Mouse (Mus musculus): ENCODE measurements around the gene Nr5a2.
"Not testable (repeated sequence)": the region's sequence is repeated elsewhere in the genome, so short reads cannot be mapped to it uniquely, and the experiment has no call there.

The Nr5a2 gene

GRCm38 (mm10) chr1:136839202-136839601 lies 121.0 kb downstream of the Nr5a2 start:
- no peak for DNase-seq (ENCODE audit: low spot score)

GRCm38 (mm10) chr1:136832305-136833152 lies 127.7 kb downstream of the Nr5a2 start:
- DNase-seq (ENCODE audit: low spot score) = peak; percentile 44

- DNase-seq (ENCODE audit: low spot score) = no peak
These were observed 129.3 kb downstream of the Nr5a2 start for GRCm38 (mm10) chr1:136830992-136831391.

- DNase-seq (ENCODE audit: low spot score) = no peak
These were observed 130.3 kb downstream of the Nr5a2 start for GRCm38 (mm10) chr1:136829931-136830330.

- DNase-seq (ENCODE audit: low spot score) = peak; percentile 57
These were observed 136.4 kb downstream of the Nr5a2 start for GRCm38 (mm10) chr1:136823897-136824296.

GRCm38 (mm10) chr1:136800625-136801024 lies 159.6 kb downstream of the Nr5a2 start:
- DNase-seq (ENCODE audit: low spot score) = no peak

GRCm38 (mm10) chr1:136796361-136797090 lies 163.7 kb downstream of the Nr5a2 start:
- DNase-seq (ENCODE audit: low spot score) = no peak

- DNase-seq (ENCODE audit: low spot score) = not testable (repeated sequence)
These were observed 167.0 kb downstream of the Nr5a2 start for GRCm38 (mm10) chr1:136792957-136793883.
